Mouse (Mus musculus) left cerebral cortex, postnatal 25 days (tissue): ENCODE results near the gene Dhrs7b. TPM values are rescaled to one million over a fixed set of nuclear protein-coding genes. Genes with fewer than 3 reads are reported as not detected.
"Not testable (repeated sequence)": the region's sequence is repeated elsewhere in the genome, so short reads cannot be mapped to it uniquely, and the experiment has no call there.

Experiments
- DNase-seq, 2 experiments: peaks; one replicate each; pipeline ENCODE4 v3.0.0; 2022; ENCODE audit warnings: low spot score in 2 of 2, mixed read lengths in 1 of 2
- intact Hi-C: fragments of 180-260 bp; cut with DNase I; formaldehyde crosslinking; loops from one replicate; pipeline ENCODE4 v1.15.1; 2025
- total RNA-seq, 2 experiments: library from RNA; stranded (reverse); gene quantifications; 2 replicates each; pipeline ENCODE4 v1.2.3; 2021

Gene Dhrs7b
- total RNA-seq, 2 experiments from 2014 or later: 29.8 to 30.1 TPM

DNA sequence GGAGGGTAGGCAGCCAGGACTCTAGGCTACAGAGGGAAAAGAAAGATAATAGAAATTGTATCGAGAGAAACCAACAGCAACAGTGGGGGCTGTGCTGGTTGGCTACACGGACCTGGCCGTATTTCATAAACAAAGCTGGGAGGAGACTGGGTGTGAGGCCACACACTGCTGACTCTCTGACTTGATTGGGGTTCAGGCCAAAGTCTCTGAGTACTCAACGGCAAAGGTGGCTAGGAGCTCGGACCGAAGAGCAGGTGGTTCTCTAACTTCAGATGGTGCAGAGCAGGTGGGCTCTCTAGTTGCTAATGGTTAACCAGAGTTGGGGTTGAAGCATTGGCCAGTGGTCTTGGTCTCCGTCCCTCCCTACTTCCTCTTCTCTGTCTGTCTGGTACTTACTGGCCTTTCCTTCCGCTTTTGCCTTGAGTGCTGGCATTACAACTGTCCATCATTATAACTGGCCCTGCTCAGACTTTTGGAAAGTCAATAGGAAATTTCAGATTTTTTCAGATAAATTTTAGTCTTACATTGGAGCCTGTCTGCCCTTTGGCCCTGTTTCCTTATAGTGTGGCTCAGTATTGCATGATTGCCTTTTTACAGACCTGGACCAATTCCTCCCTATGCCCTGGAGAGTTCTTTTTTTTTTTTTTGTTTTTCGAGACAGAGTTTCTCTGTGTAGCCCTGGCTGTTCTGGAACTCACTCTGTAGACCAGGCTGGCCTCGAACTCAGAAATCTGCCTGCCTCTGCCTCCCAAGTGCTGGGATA, 7.4 kb downstream of the Dhrs7b start:
- intact Hi-C loops: loop anchor here (10.0 kb wide), 1 partner anchor 257 kb away; no protein-coding TSS in a partner anchor
- no peak for DNase-seq

- DNase-seq: no peak
- intact Hi-C loops: no loop called here
Observed at GRCm38 (mm10) chr11:60841467-60842200, 11.2 kb downstream of the Dhrs7b start.

- intact Hi-C loops: no loop called here
Observed at GRCm38 (mm10) chr11:60843412-60843811, 13.0 kb downstream of the Dhrs7b start.

DNA sequence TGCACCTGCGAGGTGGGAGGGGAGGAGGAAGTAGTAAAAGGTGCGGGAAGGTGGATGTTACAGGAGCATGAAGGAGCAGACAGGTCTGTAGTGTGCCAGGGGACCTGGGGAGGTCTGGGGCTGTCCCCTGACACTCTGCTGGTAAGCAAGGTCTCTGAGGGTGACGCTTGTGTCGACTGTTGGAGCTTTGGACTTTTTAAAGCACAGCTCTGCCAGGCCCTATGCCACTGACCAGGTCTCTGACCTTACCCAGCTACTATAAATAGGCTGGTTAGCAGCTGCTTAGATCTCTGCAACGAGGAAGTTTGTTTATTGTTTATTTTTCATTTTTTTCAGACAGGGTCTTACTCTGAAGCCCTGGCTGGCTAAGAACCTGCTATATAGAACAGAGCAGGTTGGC, 15.0 kb downstream of the Dhrs7b start:
- intact Hi-C loops: no loop called here
- DNase-seq: no peak

More at GRCm38 (mm10) chr11:60843412-60843811, 13.0 kb downstream of the Dhrs7b start:
- DNase-seq: no peak

DNA sequence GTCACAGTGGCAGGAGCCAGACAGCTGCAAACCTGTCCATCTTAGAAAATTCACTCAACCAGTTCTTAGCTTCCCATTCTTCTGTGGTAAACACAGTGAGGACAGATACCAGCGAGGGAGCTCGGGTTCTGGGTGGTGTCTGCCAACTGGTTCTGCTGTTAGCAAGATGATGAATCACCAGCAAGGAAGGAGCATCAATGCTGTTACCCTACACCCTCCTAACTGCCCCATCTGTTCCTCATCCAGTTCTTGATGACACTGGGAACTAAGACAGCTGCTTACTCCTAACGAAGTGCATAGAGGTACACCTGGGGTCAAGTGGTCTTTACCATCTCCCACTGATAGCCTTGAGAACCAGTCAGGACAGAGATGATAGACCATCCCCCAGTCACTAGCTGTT, 26.2 kb downstream of the Dhrs7b start:
- peak in 1 of 2 experiments; percentile 44 for DNase-seq
- intact Hi-C loops: no loop called here

- no peak for DNase-seq
- intact Hi-C loops: no loop called here
Observed at GRCm38 (mm10) chr11:60861993-60862392, 31.6 kb downstream of the Dhrs7b start.

- DNase-seq: no peak
- intact Hi-C loops: no loop called here
Observed at GRCm38 (mm10) chr11:60863196-60863595, 32.8 kb downstream of the Dhrs7b start.

GRCm38 (mm10) chr11:60864166-60864565, 33.7 kb downstream of the Dhrs7b start:
- intact Hi-C loops: no loop called here
- DNase-seq: no peak

- intact Hi-C loops: no loop called here
- DNase-seq: no peak
Observed at GRCm38 (mm10) chr11:60864916-60865315, 34.5 kb downstream of the Dhrs7b start.

DNA sequence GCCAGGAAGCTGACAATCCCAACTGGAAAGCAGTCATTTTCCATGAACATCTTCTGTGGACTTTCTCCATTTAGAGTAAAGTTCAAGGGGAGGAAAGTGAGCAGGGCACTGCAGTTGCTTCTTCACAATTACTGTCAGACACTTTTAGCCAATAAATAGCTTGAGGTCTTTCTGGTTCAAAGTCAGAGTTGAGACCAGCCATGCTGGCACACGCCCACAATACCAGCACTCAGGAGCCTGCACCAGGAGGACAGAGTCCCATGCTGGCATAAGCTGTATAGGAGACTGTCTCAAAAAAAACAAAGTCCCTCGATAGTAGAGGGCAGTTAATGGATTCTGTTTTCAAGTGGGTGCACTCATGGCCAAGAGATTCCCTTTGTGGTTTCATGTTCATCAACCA, 35.6 kb downstream of the Dhrs7b start:
- intact Hi-C loops: no loop called here
- no peak for DNase-seq

DNA sequence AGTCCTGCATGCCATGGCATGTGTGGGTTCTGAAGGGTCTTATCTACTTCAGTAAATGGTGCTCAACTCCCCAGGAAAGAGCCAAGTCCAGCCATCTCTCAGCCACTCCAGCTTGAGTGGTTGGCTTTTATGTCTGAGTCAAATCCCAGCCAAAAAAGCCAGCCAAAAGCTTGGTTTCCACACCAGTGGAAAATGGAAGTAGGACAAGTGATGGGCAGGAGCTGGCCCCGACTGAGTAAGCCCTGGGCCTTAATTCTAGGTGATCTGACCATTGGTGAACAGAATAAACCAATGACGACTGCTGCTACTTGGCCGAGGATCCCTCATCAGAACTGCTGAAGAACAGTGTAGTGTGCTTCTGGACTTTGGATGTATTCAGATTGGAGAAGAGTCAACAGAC, 37.0 kb downstream of the Dhrs7b start:
- intact Hi-C loops: no loop called here
- no peak for DNase-seq

DNA sequence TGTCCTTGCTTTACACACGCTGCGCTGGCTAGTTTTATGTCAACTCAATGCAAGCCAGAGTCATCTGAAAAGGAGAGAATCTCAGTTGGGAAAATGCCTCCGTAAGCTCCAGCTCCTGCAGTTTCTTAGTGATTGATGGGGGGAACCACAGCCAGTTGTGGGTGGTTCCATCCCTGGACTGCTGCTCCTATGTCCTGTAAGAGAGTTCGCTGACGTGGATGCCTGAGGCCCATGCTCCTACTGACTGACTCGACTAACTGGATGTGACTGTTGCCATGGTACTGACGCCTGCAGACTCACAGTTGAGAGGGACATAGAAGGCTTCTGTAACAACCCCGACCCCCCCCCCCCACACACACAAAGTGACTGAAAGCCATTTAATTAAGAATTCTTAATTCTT, 37.5 kb downstream of the Dhrs7b start:
- DNase-seq: no peak
- intact Hi-C loops: no loop called here

GRCm38 (mm10) chr11:60869471-60869870, 39.0 kb downstream of the Dhrs7b start:
- intact Hi-C loops, DNase-seq: not testable (repeated sequence)

DNA sequence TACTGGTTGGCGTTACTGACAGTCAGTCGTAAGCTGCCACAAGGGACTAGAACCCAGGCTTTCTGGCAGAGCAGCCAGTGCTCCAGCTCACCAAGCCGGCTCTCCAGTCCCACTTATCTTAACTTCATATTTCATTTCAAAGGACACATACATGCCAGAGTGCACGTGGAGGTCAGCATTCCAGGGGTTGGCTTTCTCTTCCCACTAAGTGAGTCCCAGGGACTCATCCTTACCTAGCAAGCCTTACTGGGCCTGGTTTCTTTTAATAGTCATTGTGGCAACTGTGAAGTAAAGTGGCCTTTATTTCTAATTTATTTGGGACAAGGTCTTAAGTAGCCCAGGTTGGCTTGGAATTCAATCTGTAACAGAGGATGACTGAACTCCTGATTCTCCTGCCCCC, 41.0 kb downstream of the Dhrs7b start:
- intact Hi-C loops: no loop called here
- DNase-seq: no peak

- no peak for DNase-seq
- intact Hi-C loops: no loop called here
Observed at GRCm38 (mm10) chr11:60873101-60873500, 42.7 kb downstream of the Dhrs7b start.

DNA sequence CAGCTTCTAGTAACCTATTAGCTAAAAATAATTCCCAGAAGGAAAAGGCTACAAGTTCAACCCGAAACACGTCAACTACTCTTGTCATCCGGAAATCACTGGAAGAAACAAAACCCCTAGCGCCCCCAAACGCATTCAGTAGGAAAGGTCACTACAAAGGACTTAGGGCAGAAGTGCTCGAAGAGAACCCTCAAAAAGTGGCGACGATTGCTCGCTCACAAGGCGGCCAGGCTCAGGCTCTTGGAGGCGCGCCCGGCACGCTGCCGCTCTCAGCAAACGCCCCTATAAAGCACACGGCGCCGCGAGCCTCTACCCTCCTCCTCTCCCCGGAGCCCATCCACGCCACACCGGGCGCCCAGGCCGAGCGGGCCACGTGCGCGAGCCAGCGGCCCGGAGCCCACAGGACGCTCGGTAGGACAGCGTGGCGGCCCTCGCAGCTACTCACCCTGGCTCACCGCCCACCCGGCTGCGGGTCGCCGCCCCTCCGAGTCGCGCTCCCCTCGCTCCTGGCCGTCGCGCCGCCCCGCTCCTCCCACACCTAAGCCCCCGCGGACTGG, 47.7 kb downstream of the Dhrs7b start:
- peak in 1 of 2 experiments; percentile 43 for DNase-seq
- intact Hi-C loops: loop anchor here (1.0 to 5.0 kb wide), 4 partner anchors 35 to 181 kb away; partner anchors contain the start of genes Flii, Llgl1, Smcr8 and Top3a

- peak; percentile 97 to 99 for DNase-seq
- intact Hi-C loops: loop anchor here (1.0 to 5.0 kb wide), 5 partner anchors 34 to 181 kb away; partner anchors contain the start of genes Dhrs7b, Flii, Llgl1 and Smcr8
Observed at GRCm38 (mm10) chr11:60878675-60879294, 48.4 kb downstream of the Dhrs7b start, which contains the start of gene Tmem11. Gene Tmem11 (minus strand): TSS chr11:60879272.

DNA sequence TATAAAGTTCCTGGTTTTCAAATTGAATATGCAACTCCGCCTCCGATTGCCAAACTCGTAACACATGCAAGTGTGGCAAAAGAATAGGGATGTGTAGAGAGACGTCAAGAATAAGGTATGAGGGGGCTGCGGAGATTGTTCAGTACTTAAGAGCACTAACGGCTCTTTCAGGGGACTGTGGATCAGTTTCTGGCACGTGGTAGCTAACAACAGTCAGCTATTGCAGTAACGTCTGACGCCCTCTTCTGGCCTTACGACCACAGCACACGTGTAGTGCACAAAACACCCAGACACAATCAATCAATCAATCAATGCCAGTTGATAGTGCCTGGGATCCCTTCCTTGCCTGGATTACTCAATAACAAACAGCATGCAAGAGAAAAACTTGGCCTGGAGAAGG, 49.0 kb downstream of the Dhrs7b start:
- peak; percentile 40 to 60 for DNase-seq
- intact Hi-C loops: loop anchor here (1.0 to 5.0 kb wide), 4 partner anchors 33 to 182 kb away; partner anchors contain the start of genes Dhrs7b, Llgl1, Smcr8 and Top3a

GRCm38 (mm10) chr11:60880559-60880958, 50.1 kb downstream of the Dhrs7b start:
- no peak for DNase-seq
- intact Hi-C loops: no loop called here

DNA sequence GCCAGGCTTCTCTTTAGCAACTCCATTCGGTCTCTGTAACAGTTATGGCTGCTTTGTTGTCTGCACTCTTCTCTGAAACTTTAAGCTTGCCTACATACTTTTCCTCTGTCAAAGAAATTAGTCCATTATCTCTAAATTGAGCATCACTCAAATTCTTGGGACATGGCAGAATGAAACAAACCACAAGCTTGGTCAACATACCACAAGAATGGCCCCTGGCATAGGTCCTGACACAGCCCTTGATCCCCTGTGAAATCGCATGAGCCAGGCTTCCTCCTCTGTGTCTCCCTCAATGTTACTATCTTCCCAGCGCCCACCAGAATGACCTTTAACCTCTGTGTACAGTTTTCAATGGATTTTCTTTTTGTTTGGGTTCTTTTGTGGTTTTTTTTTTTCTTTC, 52.0 kb downstream of the Dhrs7b start:
- intact Hi-C loops: no loop called here
- no peak for DNase-seq
